Mouse (Mus musculus): Measurements from ENCODE around the gene Tcn2.
A peak's percentile ranks its signal among the peaks of the same experiment; 100 is the strongest.

Gene Tcn2

DNA sequence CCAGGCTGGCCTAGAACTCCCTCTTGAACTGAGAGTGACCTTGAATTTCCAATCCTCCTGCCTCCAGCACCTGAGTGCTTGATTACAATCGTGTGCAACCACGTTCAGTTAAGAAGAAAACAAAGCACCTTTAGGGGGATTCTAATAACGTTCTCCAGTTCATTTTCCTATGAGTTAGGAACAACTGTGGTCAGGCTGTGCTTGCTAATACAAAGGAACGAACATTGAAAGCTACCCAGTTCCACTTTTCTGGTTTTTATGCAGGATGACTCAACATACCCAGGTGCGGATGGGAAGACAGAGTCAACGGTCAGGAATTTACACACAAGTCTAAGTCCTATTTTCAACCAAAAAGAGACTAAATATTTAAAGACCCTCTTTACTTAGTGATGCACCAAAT is 38.0 kb downstream of the Tcn2 start:
- no peak for DNase-seq

GRCm38 (mm10) chr11:3887331-3887730 is 44.6 kb downstream of the Tcn2 start:
- no peak for DNase-seq

DNA sequence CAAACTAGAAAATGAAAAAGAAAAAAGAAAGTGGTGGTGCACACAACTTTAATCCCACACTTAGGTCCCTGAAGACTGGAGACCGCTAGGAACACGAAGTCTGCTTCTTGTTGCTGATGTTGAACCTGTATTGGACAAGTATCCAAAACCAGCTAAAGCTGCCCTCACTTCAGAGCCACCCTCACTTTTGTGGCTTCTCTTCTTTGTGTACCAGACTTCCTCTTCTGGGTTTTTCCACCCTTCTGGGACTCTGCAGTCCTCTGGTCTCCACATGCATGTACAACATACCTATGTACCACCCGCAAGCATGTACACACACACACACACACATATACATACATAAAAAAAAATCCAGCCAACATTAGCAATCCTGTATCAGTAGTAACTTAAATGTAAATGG is 48.2 kb downstream of the Tcn2 start:
- no peak for DNase-seq

GRCm38 (mm10) chr11:3879836-3880235 is 52.1 kb downstream of the Tcn2 start:
- peak; percentile 90 for DNase-seq

DNA sequence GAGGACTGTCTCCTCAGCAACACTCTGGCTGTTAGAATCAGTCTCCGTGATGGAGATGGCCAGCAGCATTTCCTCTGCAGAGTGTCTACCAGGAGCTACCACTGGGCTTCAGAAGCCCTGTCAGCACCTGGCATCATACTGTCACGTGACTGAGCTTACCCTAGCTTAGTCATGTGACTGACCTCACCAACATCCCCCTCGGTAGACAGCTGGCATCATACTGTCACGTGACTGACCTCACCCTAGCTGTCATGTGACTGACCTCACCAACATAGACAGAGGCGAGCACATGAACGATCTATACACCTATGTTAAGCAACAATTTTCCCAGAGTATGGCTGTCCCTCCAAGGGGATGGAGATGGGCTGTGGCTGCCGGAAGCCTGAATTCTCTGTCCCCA is 53.3 kb downstream of the Tcn2 start:
- DNase-seq = no peak

DNA sequence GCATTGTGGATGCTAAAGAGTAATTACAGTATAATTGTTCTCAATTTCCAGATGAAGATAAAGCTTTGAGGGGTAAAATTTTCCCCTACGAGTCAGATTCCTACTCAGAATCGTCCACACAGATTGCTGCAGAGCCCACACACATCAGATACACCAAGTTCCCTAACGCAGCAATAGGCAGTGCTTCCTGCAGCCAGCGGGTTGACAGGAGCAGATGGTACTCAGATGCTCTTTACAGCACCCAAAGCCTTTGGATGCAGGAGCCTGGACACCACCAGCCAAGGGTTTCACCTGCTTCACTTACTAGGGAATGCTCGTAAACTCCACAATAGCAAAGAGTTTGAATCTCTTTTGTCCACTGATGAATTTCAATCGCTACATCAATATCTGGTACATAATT is 55.5 kb downstream of the Tcn2 start:
- DNase-seq = peak; percentile 66

Data from cerebellum, adult 9-10 months (tissue).